Mouse (Mus musculus) forebrain, embryonic 12.5 days (tissue): Measurements from ENCODE around the gene Ciao1. TPM values are rescaled to one million over a fixed set of nuclear protein-coding genes. Genes with fewer than 3 reads are reported as not detected.
"Not testable (repeated sequence)": the region's sequence is repeated elsewhere in the genome, so short reads cannot be mapped to it uniquely, and the experiment has no call there.

ENCODE experiments used
- ATAC-seq: fragments of 200-750 bp; cut with Nextera tagmentation; 2 replicates; pipeline ENCODE4 v1.8.0; 2017; ENCODE audit warnings: moderate TSS enrichment; ENCODE audit not compliant: low FRiP score
- H3K27ac ChIP-seq: fragments of 300-500 bp; sonication (generic); 2 replicates; pipeline ENCODE4 v1.5.1; 2016; ENCODE audit warnings: mild to moderate bottlenecking
- H3K27me3 ChIP-seq: fragments of 300-500 bp; sonication (generic); 2 replicates; pipeline ENCODE4 v1.6.1; 2016; ENCODE audit warnings: mild to moderate bottlenecking
- H3K36me3 ChIP-seq: fragments of 300-500 bp; sonication (generic); replicated peaks from 2 replicates; pipeline ENCODE4 v1.6.1; 2016; ENCODE audit warnings: mild to moderate bottlenecking
- H3K4me1 ChIP-seq: fragments of 300-500 bp; sonication (generic); 2 replicates; pipeline ENCODE4 v1.6.1; 2016
- H3K4me2 ChIP-seq: fragments of 300-500 bp; sonication (generic); 2 replicates; pipeline ENCODE4 v1.6.1; 2016; ENCODE audit warnings: mild to moderate bottlenecking, moderate library complexity
- H3K4me3 ChIP-seq: fragments of 300-500 bp; sonication (generic); replicated peaks from 2 replicates; pipeline ENCODE4 v1.5.1; 2016; ENCODE audit warnings: mild to moderate bottlenecking
- H3K9ac ChIP-seq: fragments of 300-500 bp; sonication (generic); 2 replicates; pipeline ENCODE4 v1.6.1; 2016; ENCODE audit warnings: mild to moderate bottlenecking
- H3K9me3 ChIP-seq: fragments of 300-500 bp; sonication (generic); 2 replicates; pipeline ENCODE4 v1.6.1; 2016
- WGBS: fragments of 180-500 bp; shearing (Covaris S2); methylation state at CpG from one replicate; pipeline ENCODE4 v1.1.7; 2016; 5-methylcytosine and 5-hydroxymethylcytosine counted together
- polyA plus RNA-seq: library from polyadenylated mRNA; unstranded; fragments of >200 nt; fragmentation: Nextera tagmentation; extraction: Ambion mirVana; gene quantifications from 2 replicates; pipeline ENCODE4 v1.2.1, GENCODE M21; 2016

Gene Ciao1
- polyA plus RNA-seq, 1 experiment from 2014 or later = 55.0 TPM

DNA sequence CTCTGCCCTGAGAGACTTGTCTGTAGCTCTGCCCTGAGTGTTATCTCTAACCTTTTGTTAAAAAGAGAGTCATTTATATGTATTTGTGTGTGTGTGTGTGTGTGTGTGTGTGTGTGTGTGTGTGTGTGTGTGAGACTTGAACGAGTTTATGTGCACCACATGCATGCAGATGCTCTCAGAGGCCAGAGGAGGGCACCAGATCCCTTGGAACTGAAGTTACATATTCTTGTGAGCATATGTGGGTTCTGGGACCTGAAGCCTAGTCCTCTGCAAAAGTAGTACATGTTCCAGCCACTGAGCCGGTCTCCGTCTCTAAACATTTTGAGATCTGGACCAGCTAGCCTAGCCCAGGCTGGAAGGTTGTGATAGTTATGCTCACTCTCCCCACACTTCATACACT is 22.4 kb downstream of the Ciao1 start:
- no peaks in the 10 kb centered on the region for H3K4me1 ChIP-seq
- H3K27me3 ChIP-seq = no peaks in the 10 kb centered on the region
- no peak overlapping the region for H3K27ac ChIP-seq
- H3K4me2 ChIP-seq = no peak overlapping the region
- 97% methylated on average over 3 of the region's 3 CpGs for WGBS
- peaks cover 94% of the 10 kb centered on the region for H3K36me3 ChIP-seq
- H3K9ac ChIP-seq = no peak overlapping the region
- H3K9me3 ChIP-seq = no peaks in the 10 kb centered on the region
- no peak overlapping the region for H3K4me3 ChIP-seq
- ATAC-seq = no peak

DNA sequence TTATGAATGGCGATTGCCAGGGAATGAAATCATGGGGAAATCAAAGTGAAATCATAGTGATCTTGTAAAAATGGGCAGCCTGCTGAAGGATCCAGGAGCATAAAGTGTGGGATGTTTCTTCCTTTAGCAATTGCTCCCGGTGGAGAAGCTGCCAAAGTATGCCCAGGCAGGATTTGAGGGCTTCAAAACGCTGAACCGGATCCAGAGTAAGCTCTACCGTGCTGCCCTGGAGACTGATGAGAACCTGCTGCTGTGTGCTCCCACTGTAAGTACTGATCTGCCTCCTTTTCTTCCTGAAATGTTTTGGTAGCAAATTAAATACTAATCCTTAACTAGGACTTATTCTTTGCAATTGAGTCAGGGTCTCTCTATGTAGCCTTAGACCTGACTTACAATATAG is 29.9 kb downstream of the Ciao1 start:
- Histone ChIP-seq H3K27me3 (no peaks in the 10 kb centered on the region), H3K4me3 (no peak overlapping the region), H3K9ac (no peak overlapping the region), H3K27ac (no peak overlapping the region), H3K4me2 (no peak overlapping the region), H3K4me1 (no peaks in the 10 kb centered on the region), H3K9me3 (no peaks in the 10 kb centered on the region), H3K36me3 (peaks cover 97% of the 10 kb centered on the region)
- WGBS = 97% methylated on average over 5 of the region's 5 CpGs
- ATAC-seq = no peak

DNA sequence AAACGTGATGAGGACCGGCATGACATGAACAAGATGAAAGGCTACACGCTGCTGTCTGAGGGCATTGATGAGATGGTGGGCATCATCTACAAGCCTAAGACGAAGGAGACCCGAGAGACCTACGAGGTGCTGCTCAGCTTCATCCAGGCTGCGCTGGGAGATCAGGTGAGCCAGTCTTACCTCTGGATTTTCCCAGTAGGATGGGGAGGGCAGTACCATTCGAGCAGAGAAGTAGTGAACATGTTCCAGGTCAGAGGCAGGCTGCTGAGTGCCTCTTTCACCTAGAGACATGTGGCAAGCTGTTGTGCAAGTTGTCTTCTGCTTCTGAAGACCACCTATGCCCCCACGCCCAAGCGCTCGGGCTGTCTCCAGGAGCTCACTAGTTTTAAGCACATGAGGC is 36.9 kb downstream of the Ciao1 start:
- no peak overlapping the region for H3K4me3 ChIP-seq
- H3K9me3 ChIP-seq = no peaks in the 10 kb centered on the region
- H3K9ac ChIP-seq = no peak overlapping the region
- H3K27me3 ChIP-seq = no peaks in the 10 kb centered on the region
- whole genome bisulfite sequencing = 94% methylated on average over 11 of the region's 11 CpGs
- peaks cover 54% of the 10 kb centered on the region for H3K36me3 ChIP-seq
- no peak overlapping the region for H3K27ac ChIP-seq
- no peak overlapping the region for H3K4me2 ChIP-seq
- H3K4me1 ChIP-seq = peaks cover 21% of the 10 kb centered on the region
- no peak for ATAC-seq

DNA sequence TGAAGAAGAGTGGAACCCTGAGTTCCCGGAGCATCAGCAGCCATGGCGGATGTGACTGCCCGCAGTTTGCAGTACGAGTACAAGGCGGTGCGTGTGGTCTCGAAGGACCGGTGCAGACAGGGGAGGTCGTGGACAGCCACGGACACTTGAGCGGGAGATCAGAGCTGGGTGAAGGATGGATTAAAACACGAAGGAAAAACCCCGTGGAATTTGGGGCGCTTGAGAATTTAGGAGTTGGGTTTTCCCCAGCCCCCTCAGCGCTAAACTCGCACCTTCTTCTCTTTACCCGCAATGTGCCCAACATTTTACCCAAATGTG is 39.2 kb downstream of the Ciao1 start:
- ATAC-seq = no peak; the same call in 1 of the 2 replicates
- Histone ChIP-seq H3K27me3 (no peaks in the 10 kb centered on the region), H3K27ac (peak overlapping the region; percentile 69)

DNA sequence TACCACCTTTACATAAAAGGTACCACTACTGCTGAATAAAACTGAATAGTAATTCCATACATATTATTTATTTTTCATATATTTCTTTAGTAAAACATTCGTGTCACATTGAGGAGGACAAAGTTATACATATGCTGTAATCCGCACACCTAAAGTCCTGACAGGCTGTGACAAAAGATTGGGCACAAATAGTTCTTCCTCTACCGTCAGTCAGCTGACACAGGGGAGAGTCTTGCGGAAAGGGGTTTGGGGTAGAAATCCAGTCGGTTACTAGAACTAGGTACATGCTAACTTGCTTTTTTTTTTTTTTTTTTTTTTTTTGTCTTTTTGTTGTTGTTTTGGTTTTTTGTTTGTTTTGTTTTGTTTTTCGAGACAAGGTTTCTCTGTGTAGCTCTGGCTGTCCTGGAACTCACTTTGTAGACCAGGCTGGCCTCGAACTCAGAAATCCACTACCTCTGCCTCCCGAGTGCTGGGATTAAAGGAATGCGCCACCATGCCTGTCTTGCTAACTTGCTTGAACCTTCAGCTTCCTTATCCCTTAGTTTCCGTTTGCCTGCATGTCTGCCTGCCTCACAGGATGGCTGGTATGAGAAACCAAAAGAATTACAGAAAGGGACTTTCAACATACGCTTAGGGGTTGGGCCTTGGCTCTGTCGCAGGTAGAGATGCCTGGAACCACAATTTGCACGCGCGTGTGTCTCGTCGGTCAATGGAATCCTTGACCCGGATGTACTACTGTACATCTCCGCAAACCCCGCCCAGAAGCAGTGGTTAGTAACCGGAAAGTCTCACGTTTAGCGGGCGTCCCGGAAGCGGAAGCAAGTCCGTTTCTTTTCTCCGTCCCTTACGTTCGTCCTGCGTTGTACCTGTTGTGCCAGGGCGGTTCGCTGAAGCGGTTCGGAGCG is 39.8 kb downstream of the Ciao1 start, which contains the start of the genes 1810024B03Rik and Snrnp200:
1810024B03Rik (minus strand) TSS at position 734 of the 905 bp plus-strand sequence.
Snrnp200 (plus strand) TSS at position 840 of the 905 bp plus-strand sequence.
- H3K36me3 ChIP-seq = peaks cover 30% of the 10 kb centered on the region
- peak; percentile 98 for ATAC-seq
- peak within 1 kb of the TSS; percentile 85 for H3K4me2 ChIP-seq
- no peaks in the 10 kb centered on the region for H3K27me3 ChIP-seq
- peak within 1 kb of the TSS; percentile 83 for H3K9ac ChIP-seq
- H3K27ac ChIP-seq = peak within 1 kb of the TSS; percentile 69
- peaks cover 21% of the 10 kb centered on the region for H3K4me1 ChIP-seq
- 13% methylated on average over 36 of the region's 36 CpGs for WGBS
- H3K4me3 ChIP-seq = peak within 1 kb of the TSS; percentile 90
- no peaks in the 10 kb centered on the region for H3K9me3 ChIP-seq

More for the DNA sequence above, 39.2 kb downstream of the Ciao1 start:
- peak overlapping the region; percentile 83 for H3K9ac ChIP-seq
- under 1% methylated on average over 17 of the region's 17 CpGs for WGBS
- peak overlapping the region; percentile 90 for H3K4me3 ChIP-seq
- H3K4me1 ChIP-seq = peaks cover 21% of the 10 kb centered on the region
- no peaks in the 10 kb centered on the region for H3K9me3 ChIP-seq
- H3K4me2 ChIP-seq = peak overlapping the region; percentile 85
- peaks cover 34% of the 10 kb centered on the region for H3K36me3 ChIP-seq

DNA sequence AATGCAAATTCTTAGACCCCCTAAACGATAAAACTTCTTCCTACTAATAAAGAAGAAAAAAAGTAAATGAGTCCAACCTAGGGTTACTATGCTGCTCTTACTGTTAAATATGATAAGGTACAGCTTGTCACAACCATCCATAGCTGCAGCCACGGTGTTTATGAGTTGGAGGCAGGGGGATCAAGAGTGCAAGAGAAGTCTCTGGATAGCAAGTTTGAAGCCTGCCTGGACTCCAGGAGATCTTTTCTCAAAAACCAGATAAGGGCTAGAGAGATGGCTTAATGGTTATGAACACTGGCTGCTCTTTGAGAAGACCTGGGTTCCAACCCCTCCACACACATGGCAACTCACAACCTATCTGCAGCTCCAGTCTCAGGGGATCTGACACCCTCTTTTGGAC is 40.7 kb downstream of the Ciao1 start:
- Histone ChIP-seq H3K4me2 (no peak overlapping the region), H3K36me3 (peaks cover 25% of the 10 kb centered on the region), H3K9ac (no peak overlapping the region), H3K4me3 (no peak overlapping the region), H3K27me3 (no peaks in the 10 kb centered on the region), H3K27ac (no peak overlapping the region), H3K4me1 (peaks cover 21% of the 10 kb centered on the region), H3K9me3 (no peaks in the 10 kb centered on the region)
- 96% methylated on average over 2 of the region's 2 CpGs for WGBS
- ATAC-seq = no peak

DNA sequence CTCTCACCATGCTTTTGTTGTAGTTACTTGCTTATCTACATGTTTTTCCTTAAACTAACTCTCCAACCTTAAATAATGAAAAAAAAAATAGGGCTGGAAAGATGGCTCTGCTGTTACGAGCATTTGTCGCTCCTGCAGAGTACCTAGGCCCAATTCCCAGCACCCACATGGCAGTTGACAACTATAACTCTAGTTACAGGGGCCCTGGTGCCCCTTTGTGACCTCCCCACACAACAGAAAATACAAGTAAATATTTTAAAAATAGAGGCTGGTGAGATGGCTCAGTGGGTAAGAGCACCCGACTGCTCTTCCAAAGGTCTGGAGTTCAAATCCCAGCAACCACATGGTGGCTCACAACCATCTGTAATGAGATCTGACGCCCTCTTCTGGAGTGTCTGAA is 41.7 kb downstream of the Ciao1 start:
- not testable (repeated sequence) for H3K4me3 ChIP-seq, H3K27ac ChIP-seq, H3K9me3 ChIP-seq, H3K27me3 ChIP-seq, H3K4me2 ChIP-seq, ATAC-seq, H3K9ac ChIP-seq
- 87% methylated on average over 4 of the region's 4 CpGs for WGBS
- Histone ChIP-seq H3K36me3 (peaks cover 18% of the 10 kb centered on the region), H3K4me1 (peaks cover 21% of the 10 kb centered on the region)

DNA sequence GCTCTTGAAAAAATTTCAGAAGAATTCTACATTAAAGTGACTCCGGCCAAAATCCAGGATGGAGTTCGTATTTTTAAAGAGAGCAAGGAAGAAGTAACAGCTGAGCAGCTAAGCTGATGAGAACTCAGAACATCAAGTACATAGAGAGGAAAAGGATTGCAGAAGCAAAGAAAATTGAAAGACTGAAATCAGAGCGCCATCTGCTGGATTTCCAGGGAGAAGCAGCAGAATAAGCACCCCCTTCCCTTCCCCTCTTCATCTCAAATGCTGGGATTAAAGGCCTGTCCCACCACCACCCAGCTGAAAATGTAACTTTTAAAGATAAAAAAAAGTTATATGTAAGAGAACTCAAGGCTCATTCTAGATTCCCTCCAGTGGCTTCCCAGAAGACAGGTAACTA is 42.7 kb downstream of the Ciao1 start:
- Histone ChIP-seq H3K27ac (no peak overlapping the region), H3K4me3 (no peak overlapping the region), H3K27me3 (no peaks in the 10 kb centered on the region), H3K4me2 (no peak overlapping the region), H3K9me3 (no peaks in the 10 kb centered on the region), H3K9ac (no peak overlapping the region), H3K4me1 (peaks cover 19% of the 10 kb centered on the region), H3K36me3 (peaks cover 18% of the 10 kb centered on the region)
- no peak for ATAC-seq
- WGBS = 33% methylated on average over 3 of the region's 3 CpGs

Other genes with a start within 250 kb of the Ciao1 start
- gene Ap4e1, start 239.1 kb downstream of the Ciao1 start, polyA plus RNA-seq = 12.1 and 15.0 TPM in 2 replicates
- gene Blvra, start 177.2 kb downstream of the Ciao1 start, polyA plus RNA-seq = 18.1 and 18.9 TPM in 2 replicates
- gene Ncaph, start 113.9 kb downstream of the Ciao1 start, polyA plus RNA-seq = 105 and 111 TPM in 2 replicates
- gene Itpripl1, start 104.4 kb downstream of the Ciao1 start, polyA plus RNA-seq = 19.2 and 19.4 TPM in 2 replicates
- 3.0 and 3.1 TPM in 2 replicates for gene 1810024B03Rik, start 39.5 kb downstream of the Ciao1 start, polyA plus RNA-seq
- 95.9 and 100 TPM in 2 replicates for gene Snrnp200, start 39.4 kb downstream of the Ciao1 start, polyA plus RNA-seq
- gene Tmem127, start 92 bp upstream of the Ciao1 start, polyA plus RNA-seq = 29.6 and 33.0 TPM in 2 replicates
- gene Stard7, start 22.4 kb upstream of the Ciao1 start, polyA plus RNA-seq = 103 TPM in 2 replicates
- gene Dusp2, start 88.3 kb upstream of the Ciao1 start, polyA plus RNA-seq = 3.9 and 4.8 TPM in 2 replicates
- not detected in 2 replicates for gene Astl, start 90.8 kb upstream of the Ciao1 start, polyA plus RNA-seq
- gene Adra2b, start 115.4 kb upstream of the Ciao1 start, polyA plus RNA-seq = 1.5 and 1.9 TPM in 2 replicates
- gene Gpat2, start 177.4 kb upstream of the Ciao1 start, polyA plus RNA-seq = 0.14 and 0.22 TPM in 2 replicates
- 24.9 and 25.4 TPM in 2 replicates for gene Fahd2a, start 196.7 kb upstream of the Ciao1 start, polyA plus RNA-seq